Mouse (Mus musculus): Measurements from ENCODE around the gene Def6. TPM values are rescaled to one million over a fixed set of nuclear protein-coding genes. Genes with fewer than 3 reads are reported as not detected.
A peak's percentile ranks its signal among the peaks of the same experiment; 100 is the strongest.

Gene Def6
- total RNA-seq, 2 experiments from 2014 or later, result 1.4 to 1.5 TPM

DNA sequence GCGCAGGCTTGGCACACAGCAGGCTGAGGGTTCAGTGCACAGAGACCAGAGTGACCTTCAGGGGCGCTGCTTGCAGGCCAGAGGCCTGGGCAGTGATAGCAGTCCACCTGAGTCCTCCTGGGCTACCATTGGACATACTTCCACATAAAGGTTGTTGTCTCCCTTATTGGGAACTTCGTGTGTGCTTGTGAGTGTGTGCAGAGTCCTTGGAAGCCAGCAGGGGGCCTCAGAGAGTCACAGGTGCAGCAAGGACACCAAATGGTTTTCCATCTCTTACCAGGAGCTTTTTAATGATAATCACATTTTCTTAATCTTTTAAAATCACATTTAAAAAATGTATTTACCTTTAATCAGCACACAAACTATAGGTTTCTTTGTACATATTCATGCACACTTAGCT, 67.2 kb downstream of the Def6 start:
- peak; percentile 57 to 65 for DNase-seq

DNA sequence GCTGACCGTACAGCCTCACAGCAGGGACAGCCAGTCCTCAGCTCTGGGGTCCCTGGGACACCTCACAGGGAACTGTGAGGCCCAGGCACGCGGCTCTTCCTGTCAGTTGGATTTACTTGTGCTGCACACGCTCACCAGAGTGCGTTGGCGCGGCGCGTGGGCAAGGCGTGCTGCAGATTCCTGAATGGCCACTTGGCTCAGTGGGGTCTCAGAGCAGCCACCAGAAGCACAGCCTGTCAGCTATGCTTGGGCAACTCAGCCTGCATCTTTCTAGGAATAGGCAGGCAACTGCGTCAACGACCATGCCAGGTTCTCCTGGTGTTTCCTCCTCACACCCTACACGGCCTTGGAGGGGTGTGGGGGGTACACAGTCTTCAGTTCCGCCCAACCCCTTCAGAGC, 69.6 kb downstream of the Def6 start:
- DNase-seq, result no peak

DNA sequence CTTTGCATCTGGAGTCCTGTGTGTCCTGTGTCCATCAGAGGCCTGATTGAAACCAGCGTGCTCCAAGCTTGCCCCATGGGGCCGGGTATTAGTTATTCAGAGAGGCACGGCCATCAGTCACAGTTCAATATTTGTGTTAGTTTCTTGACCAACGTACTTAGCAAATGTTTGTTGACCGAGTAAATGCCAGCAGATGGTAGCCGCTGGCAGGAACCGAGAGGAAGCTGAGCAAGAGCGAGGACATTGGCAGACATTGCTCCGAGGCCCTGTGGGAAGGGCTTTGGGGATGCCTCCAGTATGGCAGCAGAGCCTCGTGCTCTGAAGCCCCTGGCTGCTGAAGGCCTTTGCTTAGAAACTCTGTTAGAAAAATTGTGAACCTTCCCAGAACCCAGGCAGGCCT, 70.1 kb downstream of the Def6 start:
- no peak for DNase-seq

DNA sequence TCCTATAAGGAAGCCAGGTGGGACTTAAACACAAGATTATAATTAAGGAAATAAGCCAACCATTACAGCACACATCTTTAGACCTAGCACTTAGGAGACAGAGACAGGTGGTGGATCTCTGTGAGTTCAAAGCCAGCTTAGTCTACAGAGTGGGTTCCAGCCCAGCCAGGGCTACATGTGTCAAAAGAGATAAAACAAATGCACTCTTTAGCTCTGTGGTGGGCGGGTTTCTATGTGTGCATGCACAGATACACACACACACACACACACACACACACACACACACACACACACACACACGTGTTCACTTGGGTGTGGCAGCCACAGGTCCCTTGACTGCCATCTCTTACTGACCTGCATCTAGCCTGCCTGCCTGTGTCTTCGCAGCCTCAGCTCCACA, 70.6 kb downstream of the Def6 start:
- no peak for DNase-seq

Other genes starting within 250 kb of the Def6 start
- not detected for gene Tcp11, start 127.1 kb upstream of the Def6 start, total RNA-seq (2021)
- 10 to 100 TPM; 14.5 to 16.0 TPM for gene Scube3, start 65.6 kb upstream of the Def6 start, total RNA-seq (2021)
- gene Zfp523, start 30.6 kb upstream of the Def6 start, total RNA-seq (2021), result 10 to 100 TPM; 36.9 to 37.1 TPM
- 10 to 100 TPM; 40.1 to 66.6 TPM for gene Ppard, start 24.9 kb downstream of the Def6 start, total RNA-seq (2021)
- gene Fance, start 105.7 kb downstream of the Def6 start, total RNA-seq (2021), result 10 to 100 TPM; 23.5 to 23.7 TPM
- gene Rpl10a, start 120.7 kb downstream of the Def6 start, total RNA-seq (2021), result 100 to 1,000 TPM; 847 to 904 TPM
- 10 to 100 TPM; 10.0 to 10.1 TPM for gene Tead3, start 143.0 kb downstream of the Def6 start, total RNA-seq (2021)
- gene Tulp1, start 157.4 kb downstream of the Def6 start, total RNA-seq (2021), result under 1 TPM in 1 of 2 experiments, not detected in 1; 0.43 TPM

All from adrenal gland, postnatal 36 days (tissue).